Mouse (Mus musculus): Measurements from ENCODE around the gene Wdr45b. TPM values are rescaled to one million over a fixed set of nuclear protein-coding genes. Genes with fewer than 3 reads are reported as not detected.
"Not testable (repeated sequence)": the region's sequence is repeated elsewhere in the genome, so short reads cannot be mapped to it uniquely, and the experiment has no call there.

The Wdr45b gene
- total and polyA plus RNA-seq, 2 experiments = 30.0 to 45.1 TPM

DNA sequence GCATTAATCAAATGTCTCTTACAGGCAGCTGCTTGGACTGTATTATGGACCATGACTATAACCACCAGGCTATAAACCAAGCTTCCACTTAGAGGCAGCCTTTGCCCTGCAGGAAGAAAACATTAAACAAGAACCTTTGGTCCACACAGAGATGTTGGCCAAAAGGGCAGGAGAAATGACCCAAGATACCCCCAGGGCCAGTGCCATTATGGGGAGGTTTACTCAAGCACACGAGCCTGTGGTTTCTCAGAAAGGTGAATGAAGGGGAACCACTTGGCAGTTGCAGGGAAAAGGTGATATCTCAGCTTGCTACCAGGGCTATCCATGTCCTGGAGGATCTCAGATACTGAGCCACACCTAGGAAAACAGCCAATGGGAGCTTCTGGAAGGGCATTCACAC is 28.2 kb downstream of the Wdr45b start:
- WGBS = 18% methylated on average over 1 of the region's 1 CpGs
- no peaks in the 10 kb centered on the region for H3K79me2 ChIP-seq (ENCODE audit: control insufficient read depth, insufficient read depth, low read length)
- no peak overlapping the region for H3K4me3 ChIP-seq (ENCODE audit: insufficient read depth, low read depth, low read length)
- peak overlapping the region; percentile 99 for H3K27ac ChIP-seq (replicated peaks; ENCODE audit: insufficient read depth, low read depth, low read length)
- peak; percentile 99 for DNase-seq (ENCODE audit: extremely low read depth, low read depth, low spot score)
- TF ChIP-seq POLR2A (IDR thresholded peaks at IDR 0.05; ENCODE audit: extremely low read depth, insufficient read depth, low read length) (no peak), CTCF (IDR thresholded peaks at IDR 0.05; ENCODE audit: low read depth, low read length) (no peak)
- peaks cover 15% of the 10 kb centered on the region for H3K36me3 ChIP-seq (ENCODE audit: control insufficient read depth, insufficient read depth, low read length)
- H3K4me1 ChIP-seq (ENCODE audit: control insufficient read depth, insufficient read depth, low read length) = peaks cover 26% of the 10 kb centered on the region
- H3K27me3 ChIP-seq (ENCODE audit: control insufficient read depth, insufficient read depth, low read length) = no peaks in the 10 kb centered on the region
- H3K9ac ChIP-seq (ENCODE audit: low read depth, low read length) = peak overlapping the region; percentile 59; the same call in 1 of the 2 replicates

GRCm38 (mm10) chr11:121307712-121308111 is 46.5 kb downstream of the Wdr45b start:
- H3K27me3 ChIP-seq (ENCODE audit: control insufficient read depth, insufficient read depth, low read length); H3K4me3 ChIP-seq (ENCODE audit: insufficient read depth, low read depth, low read length); H3K27ac ChIP-seq (replicated peaks; ENCODE audit: insufficient read depth, low read depth, low read length); DNase-seq (ENCODE audit: extremely low read depth, low read depth, low spot score); H3K79me2 ChIP-seq (ENCODE audit: control insufficient read depth, insufficient read depth, low read length); H3K4me1 ChIP-seq (ENCODE audit: control insufficient read depth, insufficient read depth, low read length); H3K9ac ChIP-seq (ENCODE audit: low read depth, low read length): not testable (repeated sequence)
- H3K36me3 ChIP-seq (ENCODE audit: control insufficient read depth, insufficient read depth, low read length) = peaks cover 53% of the 10 kb centered on the region
- 95% methylated on average over 6 of the region's 6 CpGs for WGBS

DNA sequence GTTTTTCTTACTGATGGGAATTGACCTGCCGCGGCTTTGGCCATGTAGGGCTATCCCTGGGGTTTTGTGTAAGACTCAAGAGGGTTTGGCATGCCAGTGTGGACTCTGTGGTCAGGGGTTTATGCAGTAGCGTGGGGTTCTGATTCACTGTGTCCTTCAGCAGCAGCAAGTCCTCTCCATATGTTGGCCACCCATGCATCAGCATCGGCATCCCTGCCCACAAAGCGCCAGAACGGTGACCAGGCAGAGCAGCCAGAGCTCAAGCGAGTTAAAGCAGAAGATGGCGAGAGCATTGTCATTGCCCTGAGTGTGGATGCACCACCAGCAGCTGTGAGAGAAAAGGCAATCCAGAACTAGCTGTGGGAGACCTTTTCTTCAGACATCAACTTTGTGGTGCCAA is 47.6 kb downstream of the Wdr45b start:
- Histone ChIP-seq H3K4me3 (ENCODE audit: insufficient read depth, low read depth, low read length) (no peak overlapping the region), H3K27me3 (ENCODE audit: control insufficient read depth, insufficient read depth, low read length) (no peaks in the 10 kb centered on the region), H3K4me1 (ENCODE audit: control insufficient read depth, insufficient read depth, low read length) (no peaks in the 10 kb centered on the region), H3K79me2 (ENCODE audit: control insufficient read depth, insufficient read depth, low read length) (no peaks in the 10 kb centered on the region), H3K36me3 (ENCODE audit: control insufficient read depth, insufficient read depth, low read length) (peaks cover 56% of the 10 kb centered on the region), H3K27ac (replicated peaks; ENCODE audit: insufficient read depth, low read depth, low read length) (no peak overlapping the region), H3K9ac (ENCODE audit: low read depth, low read length) (no peak overlapping the region)
- TF ChIP-seq POLR2A (IDR thresholded peaks at IDR 0.05; ENCODE audit: extremely low read depth, insufficient read depth, low read length) (no peak), CTCF (IDR thresholded peaks at IDR 0.05; ENCODE audit: low read depth, low read length) (no peak)
- no peak for DNase-seq (ENCODE audit: extremely low read depth, low read depth, low spot score)
- WGBS = 97% methylated on average over 8 of the region's 8 CpGs

GRCm38 (mm10) chr11:121305371-121305770 is 48.9 kb downstream of the Wdr45b start:
- no peak overlapping the region for H3K9ac ChIP-seq (ENCODE audit: low read depth, low read length)
- H3K27me3 ChIP-seq (ENCODE audit: control insufficient read depth, insufficient read depth, low read length) = no peaks in the 10 kb centered on the region
- WGBS = 97% methylated on average over 6 of the region's 6 CpGs
- no peaks in the 10 kb centered on the region for H3K4me1 ChIP-seq (ENCODE audit: control insufficient read depth, insufficient read depth, low read length)
- no peak overlapping the region for H3K27ac ChIP-seq (replicated peaks; ENCODE audit: insufficient read depth, low read depth, low read length)
- H3K79me2 ChIP-seq (ENCODE audit: control insufficient read depth, insufficient read depth, low read length) = no peaks in the 10 kb centered on the region
- no peak overlapping the region for H3K4me3 ChIP-seq (ENCODE audit: insufficient read depth, low read depth, low read length)
- H3K36me3 ChIP-seq (ENCODE audit: control insufficient read depth, insufficient read depth, low read length) = peaks cover 58% of the 10 kb centered on the region
- TF ChIP-seq CTCF (IDR thresholded peaks at IDR 0.05; ENCODE audit: low read depth, low read length) = no peak
- TF ChIP-seq POLR2A (IDR thresholded peaks at IDR 0.05; ENCODE audit: extremely low read depth, insufficient read depth, low read length) = no peak
- DNase-seq (ENCODE audit: extremely low read depth, low read depth, low spot score) = no peak

- Histone ChIP-seq H3K36me3 (ENCODE audit: control insufficient read depth, insufficient read depth, low read length) (peaks cover 48% of the 10 kb centered on the region), H3K9ac (ENCODE audit: low read depth, low read length) (no peak overlapping the region), H3K27me3 (ENCODE audit: control insufficient read depth, insufficient read depth, low read length) (no peaks in the 10 kb centered on the region), H3K79me2 (ENCODE audit: control insufficient read depth, insufficient read depth, low read length) (no peaks in the 10 kb centered on the region), H3K27ac (replicated peaks; ENCODE audit: insufficient read depth, low read depth, low read length) (no peak overlapping the region), H3K4me3 (ENCODE audit: insufficient read depth, low read depth, low read length) (no peak overlapping the region), H3K4me1 (ENCODE audit: control insufficient read depth, insufficient read depth, low read length) (no peaks in the 10 kb centered on the region)
- TF ChIP-seq CTCF (IDR thresholded peaks at IDR 0.05; ENCODE audit: low read depth, low read length) (no peak), POLR2A (IDR thresholded peaks at IDR 0.05; ENCODE audit: extremely low read depth, insufficient read depth, low read length) (no peak)
- 93% methylated on average over 9 of the region's 9 CpGs for WGBS
- no peak for DNase-seq (ENCODE audit: extremely low read depth, low read depth, low spot score)
Observed at GRCm38 (mm10) chr11:121300265-121300664, 54.0 kb downstream of the Wdr45b start.

- H3K4me1 ChIP-seq (ENCODE audit: control insufficient read depth, insufficient read depth, low read length) = no peaks in the 10 kb centered on the region
- no peak overlapping the region for H3K9ac ChIP-seq (ENCODE audit: low read depth, low read length)
- 96% methylated on average over 8 of the region's 8 CpGs for WGBS
- no peak overlapping the region for H3K4me3 ChIP-seq (ENCODE audit: insufficient read depth, low read depth, low read length)
- no peak for DNase-seq (ENCODE audit: extremely low read depth, low read depth, low spot score)
- no peak for TF ChIP-seq CTCF (IDR thresholded peaks at IDR 0.05; ENCODE audit: low read depth, low read length)
- no peak for TF ChIP-seq POLR2A (IDR thresholded peaks at IDR 0.05; ENCODE audit: extremely low read depth, insufficient read depth, low read length)
- no peaks in the 10 kb centered on the region; the same call in 1 of the 2 replicates for H3K79me2 ChIP-seq (ENCODE audit: control insufficient read depth, insufficient read depth, low read length)
- H3K36me3 ChIP-seq (ENCODE audit: control insufficient read depth, insufficient read depth, low read length) = peaks cover 48% of the 10 kb centered on the region
- no peaks in the 10 kb centered on the region for H3K27me3 ChIP-seq (ENCODE audit: control insufficient read depth, insufficient read depth, low read length)
- no peak overlapping the region for H3K27ac ChIP-seq (replicated peaks; ENCODE audit: insufficient read depth, low read depth, low read length)
Observed at GRCm38 (mm10) chr11:121298493-121298892, 55.8 kb downstream of the Wdr45b start.

Data from liver, adult 2 months (tissue).